Mouse (Mus musculus): ENCODE measurements around the gene Tfdp1. TPM values are rescaled to one million over a fixed set of nuclear protein-coding genes. Genes with fewer than 3 reads are reported as not detected.
"Not testable (repeated sequence)": the region's sequence is repeated elsewhere in the genome, so short reads cannot be mapped to it uniquely, and the experiment has no call there.

Gene Tfdp1
- polyA plus RNA-seq, 1 experiment from 2014 or later: 191 TPM

DNA sequence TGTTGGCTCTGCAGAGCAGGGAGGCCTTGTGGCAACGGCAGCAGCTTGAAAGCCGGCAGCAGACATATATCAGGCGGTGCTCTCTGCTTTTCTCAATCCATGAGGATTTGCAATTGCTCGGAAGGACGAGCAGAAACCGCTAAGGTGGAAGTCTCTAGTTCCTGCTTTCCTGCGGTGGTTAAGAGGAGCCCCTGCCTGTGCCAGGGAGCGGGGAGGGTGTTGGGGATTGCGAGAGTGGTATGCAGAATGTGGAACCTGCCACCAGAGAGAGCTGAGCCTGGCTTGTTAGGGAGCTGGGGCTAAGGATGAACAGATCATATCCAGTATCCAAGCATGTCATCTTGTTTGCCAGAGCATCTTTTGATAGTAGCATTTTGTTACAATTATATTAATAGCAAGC, 31.6 kb upstream of the Tfdp1 start:
- no peak for ATAC-seq (ENCODE audit: insufficient read depth, low FRiP score, low TSS enrichment)
- peaks cover 12% of the 10 kb centered on the region for H3K36me3 ChIP-seq (ENCODE audit: control insufficient read depth, insufficient read depth, low read length)
- 88% methylated on average over 9 of the region's 9 CpGs for WGBS

DNA sequence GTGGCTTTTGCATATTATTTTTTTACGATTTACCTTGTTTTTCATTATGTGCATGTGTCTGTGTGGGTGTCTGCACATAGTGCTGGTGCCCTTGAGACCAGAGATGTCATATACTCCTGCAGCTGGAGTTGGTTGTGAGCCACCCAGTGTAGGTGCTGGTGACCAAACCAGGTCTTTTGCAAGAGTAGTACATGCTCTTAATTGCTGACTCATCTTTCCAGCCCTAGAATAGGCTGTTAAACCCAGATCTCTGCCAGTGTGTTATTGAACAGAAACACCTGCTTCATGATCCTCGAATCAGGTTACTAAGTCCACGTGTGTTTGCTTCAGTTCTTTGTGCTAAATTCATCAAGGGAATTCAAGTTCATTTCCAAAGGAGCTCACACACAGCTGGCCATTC, 23.6 kb upstream of the Tfdp1 start:
- H3K9me3 ChIP-seq (ENCODE audit: control insufficient read depth, low read length): no peaks in the 10 kb centered on the region
- H3K27me3 ChIP-seq (ENCODE audit: control insufficient read depth, insufficient read depth, low read length): no peaks in the 10 kb centered on the region
- H3K27ac ChIP-seq (ENCODE audit: low read depth, low read length): no peak overlapping the region
- 85% methylated on average over 3 of the region's 3 CpGs for WGBS
- no peak overlapping the region for H3K9ac ChIP-seq (ENCODE audit: low read length)
- no peak overlapping the region for H3K4me2 ChIP-seq (ENCODE audit: low read depth)
- DNase-seq (ENCODE audit: low spot score) (no peak), ATAC-seq (ENCODE audit: insufficient read depth, low FRiP score, low TSS enrichment) (no peak)
- H3K4me1 ChIP-seq (ENCODE audit: control insufficient read depth, insufficient read depth, low read length): no peaks in the 10 kb centered on the region
- no peaks in the 10 kb centered on the region for H3K36me3 ChIP-seq (ENCODE audit: control insufficient read depth, insufficient read depth, low read length)
- H3K4me3 ChIP-seq (ENCODE audit: low read depth, low read length): no peak overlapping the region

More for the DNA sequence above, 31.6 kb upstream of the Tfdp1 start:
- Histone ChIP-seq H3K9me3 (ENCODE audit: control insufficient read depth, low read length) (no peaks in the 10 kb centered on the region), H3K27me3 (ENCODE audit: control insufficient read depth, insufficient read depth, low read length) (no peaks in the 10 kb centered on the region), H3K4me3 (ENCODE audit: low read depth, low read length) (no peak overlapping the region), H3K4me1 (ENCODE audit: control insufficient read depth, insufficient read depth, low read length) (no peaks in the 10 kb centered on the region), H3K9ac (ENCODE audit: low read length) (no peak overlapping the region), H3K27ac (ENCODE audit: low read depth, low read length) (no peak overlapping the region), H3K4me2 (ENCODE audit: low read depth) (no peak overlapping the region)
- DNase-seq (ENCODE audit: low spot score): no peak

DNA sequence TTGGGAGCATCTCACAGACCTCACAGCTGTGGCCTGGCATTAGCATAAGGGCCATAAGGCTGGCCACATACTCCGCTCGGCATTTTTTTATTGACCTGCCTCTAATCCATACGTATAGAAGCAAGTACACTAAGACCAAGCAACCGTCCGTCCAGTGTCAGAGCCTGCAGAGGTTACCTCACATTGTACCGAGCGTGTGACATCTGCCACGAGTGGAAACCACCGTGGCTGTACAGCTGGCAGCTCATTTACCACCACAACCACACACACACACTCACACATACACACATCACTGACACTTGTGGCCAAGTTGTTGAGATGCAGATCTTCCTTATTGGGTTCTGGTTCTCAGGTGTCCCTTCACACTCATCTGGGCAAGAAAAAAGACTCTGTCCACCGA, 21.9 kb upstream of the Tfdp1 start:
- no peak overlapping the region for H3K4me3 ChIP-seq (ENCODE audit: low read depth, low read length)
- DNase-seq (ENCODE audit: low spot score) (no peak), ATAC-seq (ENCODE audit: insufficient read depth, low FRiP score, low TSS enrichment) (no peak)
- H3K27ac ChIP-seq (ENCODE audit: low read depth, low read length): no peak overlapping the region
- no peak overlapping the region for H3K9ac ChIP-seq (ENCODE audit: low read length)
- H3K9me3 ChIP-seq (ENCODE audit: control insufficient read depth, low read length): no peaks in the 10 kb centered on the region
- no peak overlapping the region for H3K4me2 ChIP-seq (ENCODE audit: low read depth)
- H3K4me1 ChIP-seq (ENCODE audit: control insufficient read depth, insufficient read depth, low read length): no peaks in the 10 kb centered on the region
- 93% methylated on average over 10 of the region's 10 CpGs for WGBS
- H3K36me3 ChIP-seq (ENCODE audit: control insufficient read depth, insufficient read depth, low read length): no peaks in the 10 kb centered on the region; the same call in 1 of the 2 replicates
- no peaks in the 10 kb centered on the region for H3K27me3 ChIP-seq (ENCODE audit: control insufficient read depth, insufficient read depth, low read length)

DNA sequence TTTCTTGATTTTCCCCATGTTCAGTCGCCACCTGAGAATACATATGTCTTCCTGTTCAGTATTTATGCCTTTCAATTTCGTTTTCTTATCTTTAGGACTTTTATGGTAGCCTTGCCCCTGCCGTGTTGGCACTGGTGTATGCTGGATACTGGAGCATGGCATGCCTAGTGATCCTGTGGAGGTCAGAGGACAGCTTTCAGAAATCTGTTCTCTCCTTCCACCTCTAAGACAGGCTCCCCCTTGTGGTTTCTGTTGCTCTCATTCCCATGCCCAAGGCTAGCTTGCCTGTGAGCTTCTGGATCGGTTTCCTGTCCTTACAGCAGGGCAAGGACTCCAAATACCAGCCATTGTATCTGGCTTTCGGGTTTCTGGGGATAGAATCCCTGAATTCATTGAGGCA, 12.0 kb upstream of the Tfdp1 start:
- Histone ChIP-seq H3K27ac (ENCODE audit: low read depth, low read length) (no peak overlapping the region), H3K27me3 (ENCODE audit: control insufficient read depth, insufficient read depth, low read length) (no peaks in the 10 kb centered on the region), H3K9ac (ENCODE audit: low read length) (no peak overlapping the region), H3K4me3 (ENCODE audit: low read depth, low read length) (no peak overlapping the region), H3K36me3 (ENCODE audit: control insufficient read depth, insufficient read depth, low read length) (no peaks in the 10 kb centered on the region; the same call in 1 of the 2 replicates), H3K9me3 (ENCODE audit: control insufficient read depth, low read length) (no peaks in the 10 kb centered on the region), H3K4me1 (ENCODE audit: control insufficient read depth, insufficient read depth, low read length) (no peaks in the 10 kb centered on the region), H3K4me2 (ENCODE audit: low read depth) (no peak overlapping the region)
- ATAC-seq (ENCODE audit: insufficient read depth, low FRiP score, low TSS enrichment) (no peak), DNase-seq (ENCODE audit: low spot score) (no peak)
- 39% methylated on average over 5 of the region's 5 CpGs for WGBS

DNA sequence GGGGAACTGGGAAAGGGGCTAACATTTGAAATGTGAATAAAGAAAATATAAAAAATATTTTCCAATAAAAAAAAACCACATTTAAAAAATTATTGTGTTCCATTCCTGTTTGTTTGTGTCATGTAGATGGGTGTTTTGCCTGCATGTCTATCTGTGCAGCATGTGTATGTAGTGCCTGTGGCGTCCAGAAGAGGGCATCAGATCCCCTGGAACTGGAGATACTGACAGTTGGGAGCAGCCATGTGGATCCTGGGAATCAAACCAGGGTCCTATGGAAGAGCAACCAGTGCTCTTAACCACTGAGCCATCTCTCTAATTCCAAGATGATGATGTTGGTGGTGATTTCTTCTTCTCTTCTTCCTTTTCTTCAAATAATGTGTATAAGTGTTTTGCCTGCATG, 3.9 kb upstream of the Tfdp1 start:
- Histone ChIP-seq H3K27me3 (ENCODE audit: control insufficient read depth, insufficient read depth, low read length) (no peaks in the 10 kb centered on the region), H3K4me3 (ENCODE audit: low read depth, low read length) (no peak overlapping the region), H3K4me2 (ENCODE audit: low read depth) (no peak overlapping the region), H3K9me3 (ENCODE audit: control insufficient read depth, low read length) (no peaks in the 10 kb centered on the region), H3K4me1 (ENCODE audit: control insufficient read depth, insufficient read depth, low read length) (0 out of 2 replicates have a peak, but pooled peaks cover 4% of the 10 kb centered on the region), H3K27ac (ENCODE audit: low read depth, low read length) (no peak overlapping the region), H3K9ac (ENCODE audit: low read length) (no peak overlapping the region), H3K36me3 (ENCODE audit: control insufficient read depth, insufficient read depth, low read length) (no peaks in the 10 kb centered on the region)
- ATAC-seq (ENCODE audit: insufficient read depth, low FRiP score, low TSS enrichment) (no peak), DNase-seq (ENCODE audit: low spot score) (no peak)
- WGBS: 43% methylated on average over 1 of the region's 1 CpGs

DNA sequence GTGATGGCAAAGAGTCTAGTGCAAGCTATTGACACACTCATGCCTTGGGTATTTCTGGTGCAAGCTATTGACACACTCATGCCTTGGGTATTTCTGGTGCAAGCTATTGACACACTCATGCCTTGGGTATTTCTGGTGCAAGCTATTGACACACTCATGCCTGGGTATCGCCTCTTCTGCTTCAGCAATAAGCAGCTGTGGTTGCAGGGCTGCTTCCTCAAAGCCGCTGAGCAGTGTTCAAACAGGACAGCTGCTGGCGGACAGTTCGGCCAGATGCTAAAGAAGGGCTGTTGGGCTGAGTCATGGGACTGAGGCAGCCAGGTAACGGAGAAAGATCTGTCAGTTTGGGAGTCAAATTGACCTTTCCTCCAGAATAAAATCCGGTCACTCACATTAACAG, 1.3 kb upstream of the Tfdp1 start:
- H3K36me3 ChIP-seq (ENCODE audit: control insufficient read depth, insufficient read depth, low read length); DNase-seq (ENCODE audit: low spot score); H3K27me3 ChIP-seq (ENCODE audit: control insufficient read depth, insufficient read depth, low read length); H3K27ac ChIP-seq (ENCODE audit: low read depth, low read length); ATAC-seq (ENCODE audit: insufficient read depth, low FRiP score, low TSS enrichment); H3K9me3 ChIP-seq (ENCODE audit: control insufficient read depth, low read length); H3K4me2 ChIP-seq (ENCODE audit: low read depth); H3K4me3 ChIP-seq (ENCODE audit: low read depth, low read length); H3K9ac ChIP-seq (ENCODE audit: low read length): not testable (repeated sequence)
- peaks cover 11% of the 10 kb centered on the region for H3K4me1 ChIP-seq (ENCODE audit: control insufficient read depth, insufficient read depth, low read length)
- WGBS: 91% methylated on average over 6 of the region's 6 CpGs

DNA sequence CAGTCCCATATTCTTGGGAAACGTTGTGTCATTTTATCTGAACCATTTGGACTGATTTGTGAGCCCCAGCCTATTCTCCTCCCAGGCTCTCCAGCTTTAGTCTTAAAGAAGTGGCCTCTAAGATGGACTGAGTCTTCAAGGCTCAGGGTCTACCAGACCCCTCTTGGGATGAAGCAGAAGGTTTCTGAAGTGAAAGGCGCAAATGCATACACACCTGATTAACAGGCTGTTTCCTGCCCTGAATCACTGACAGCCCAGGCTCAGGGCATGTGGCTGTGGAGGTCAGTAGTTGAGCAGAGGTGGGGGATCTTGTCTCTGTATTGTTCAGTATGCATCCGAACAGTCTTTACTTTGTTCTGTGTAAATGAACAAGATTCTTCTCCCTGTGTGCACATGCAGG, 873 bp upstream of the Tfdp1 start:
- Histone ChIP-seq H3K27me3 (ENCODE audit: control insufficient read depth, insufficient read depth, low read length) (no peaks in the 10 kb centered on the region), H3K4me3 (ENCODE audit: low read depth, low read length) (peak overlapping the region; percentile 93; the same call in 1 of the 2 replicates), H3K9me3 (ENCODE audit: control insufficient read depth, low read length) (no peaks in the 10 kb centered on the region), H3K4me1 (ENCODE audit: control insufficient read depth, insufficient read depth, low read length) (peaks cover 11% of the 10 kb centered on the region), H3K9ac (ENCODE audit: low read length) (peak overlapping the region; percentile 27; the same call in 1 of the 2 replicates), H3K36me3 (ENCODE audit: control insufficient read depth, insufficient read depth, low read length) (peaks cover 5% of the 10 kb centered on the region; the same call in 1 of the 2 replicates), H3K4me2 (ENCODE audit: low read depth) (peak overlapping the region; percentile 86; the same call in 1 of the 2 replicates), H3K27ac (ENCODE audit: low read depth, low read length) (no peak overlapping the region)
- WGBS: 88% methylated on average over 3 of the region's 3 CpGs
- DNase-seq (ENCODE audit: low spot score) (no peak), ATAC-seq (ENCODE audit: insufficient read depth, low FRiP score, low TSS enrichment) (no peak)

DNA sequence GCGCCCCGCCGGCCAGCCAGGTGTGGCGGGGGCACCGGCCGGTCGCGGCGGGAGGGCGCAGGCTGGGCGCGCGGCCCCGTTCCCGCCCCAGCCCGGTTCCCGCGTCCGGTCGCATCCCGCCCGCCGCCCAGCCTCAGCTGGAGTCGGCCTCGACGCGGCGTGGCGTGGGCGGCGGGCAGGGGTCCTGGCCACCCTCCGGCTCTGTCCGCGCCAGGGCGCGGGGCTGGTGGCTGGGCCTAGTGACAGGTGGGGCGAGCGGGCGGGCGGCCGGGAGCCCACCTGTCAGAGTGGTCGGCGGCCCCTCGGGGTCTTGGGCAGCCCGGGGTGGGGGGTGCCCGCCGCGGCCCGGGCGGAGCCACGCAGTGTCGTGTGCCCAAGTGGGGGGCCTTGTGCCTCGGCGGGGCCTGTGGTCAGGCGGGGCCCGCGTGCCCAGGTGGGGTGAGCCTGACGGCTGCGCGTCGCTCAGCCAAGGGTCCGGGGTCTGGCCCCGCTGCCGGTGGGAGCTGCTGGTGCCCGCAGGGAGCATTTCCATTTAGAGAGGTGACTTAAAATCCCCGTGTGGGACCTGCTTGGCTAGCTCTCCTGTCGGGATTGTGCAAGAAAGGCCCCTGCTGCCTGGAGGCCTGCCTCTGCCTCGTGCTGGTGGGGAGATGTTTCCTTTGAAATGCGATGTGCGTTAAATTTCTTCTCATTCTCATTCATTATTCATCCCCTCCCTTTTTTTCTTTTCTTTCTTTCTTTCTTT, 522 bp downstream of the Tfdp1 start:
- Histone ChIP-seq H3K36me3 (ENCODE audit: control insufficient read depth, insufficient read depth, low read length) (peaks cover 11% of the 10 kb centered on the region), H3K4me3 (ENCODE audit: low read depth, low read length) (peak overlapping the region; percentile 93), H3K9me3 (ENCODE audit: control insufficient read depth, low read length) (no peaks in the 10 kb centered on the region), H3K4me1 (ENCODE audit: control insufficient read depth, insufficient read depth, low read length) (peaks cover 11% of the 10 kb centered on the region), H3K4me2 (ENCODE audit: low read depth) (peak overlapping the region; percentile 86), H3K27me3 (ENCODE audit: control insufficient read depth, insufficient read depth, low read length) (no peaks in the 10 kb centered on the region), H3K9ac (ENCODE audit: low read length) (peak overlapping the region; percentile 93), H3K27ac (ENCODE audit: low read depth, low read length) (peak overlapping the region; percentile 60)
- peak; percentile 42 for DNase-seq (ENCODE audit: low spot score)
- peak; percentile 67 for ATAC-seq (ENCODE audit: insufficient read depth, low FRiP score, low TSS enrichment)
- WGBS: under 1% methylated on average over 55 of the region's 70 CpGs

DNA sequence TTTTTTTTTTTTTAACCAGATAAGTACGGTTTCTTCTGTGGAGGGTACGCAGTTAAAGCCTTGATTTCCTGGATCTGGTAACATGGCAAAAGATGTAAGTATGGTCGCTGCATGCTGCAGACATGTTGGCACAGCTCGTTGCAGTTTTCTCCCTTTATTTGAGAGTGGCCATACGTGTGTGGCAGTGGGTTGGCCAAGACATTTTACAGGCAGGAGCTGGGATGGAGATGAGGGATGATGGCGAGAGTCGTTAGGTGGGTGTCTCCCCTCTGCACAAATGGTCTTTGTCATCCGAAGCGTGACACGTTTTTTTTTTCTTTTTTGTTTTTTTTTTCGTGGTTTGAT, 1.1 kb downstream of the Tfdp1 start:
- 7% methylated on average over 11 of the region's 11 CpGs for WGBS
- H3K4me1 ChIP-seq (ENCODE audit: control insufficient read depth, insufficient read depth, low read length): peaks cover 11% of the 10 kb centered on the region
- peak overlapping the region; percentile 93 for H3K9ac ChIP-seq (ENCODE audit: low read length)
- no peaks in the 10 kb centered on the region for H3K27me3 ChIP-seq (ENCODE audit: control insufficient read depth, insufficient read depth, low read length)
- H3K4me3 ChIP-seq (ENCODE audit: low read depth, low read length): peak overlapping the region; percentile 93
- peak; percentile 26 for DNase-seq (ENCODE audit: low spot score)
- H3K27ac ChIP-seq (ENCODE audit: low read depth, low read length): no peak overlapping the region
- H3K4me2 ChIP-seq (ENCODE audit: low read depth): peak overlapping the region; percentile 86
- H3K36me3 ChIP-seq (ENCODE audit: control insufficient read depth, insufficient read depth, low read length): peaks cover 13% of the 10 kb centered on the region
- no peaks in the 10 kb centered on the region for H3K9me3 ChIP-seq (ENCODE audit: control insufficient read depth, low read length)
- ATAC-seq (ENCODE audit: insufficient read depth, low FRiP score, low TSS enrichment): no peak

Data from neural tube, embryonic 11.5 days (tissue).